Mouse (Mus musculus) kidney, postnatal 25 days (tissue): ENCODE data around the gene 1700016K19Rik.

Source experiments
- DNase-seq, 2 experiments: peaks; one replicate each; pipeline ENCODE4 v3.0.0; 2021; ENCODE audit warnings: mixed read lengths in 2 of 2

The 1700016K19Rik gene

DNA sequence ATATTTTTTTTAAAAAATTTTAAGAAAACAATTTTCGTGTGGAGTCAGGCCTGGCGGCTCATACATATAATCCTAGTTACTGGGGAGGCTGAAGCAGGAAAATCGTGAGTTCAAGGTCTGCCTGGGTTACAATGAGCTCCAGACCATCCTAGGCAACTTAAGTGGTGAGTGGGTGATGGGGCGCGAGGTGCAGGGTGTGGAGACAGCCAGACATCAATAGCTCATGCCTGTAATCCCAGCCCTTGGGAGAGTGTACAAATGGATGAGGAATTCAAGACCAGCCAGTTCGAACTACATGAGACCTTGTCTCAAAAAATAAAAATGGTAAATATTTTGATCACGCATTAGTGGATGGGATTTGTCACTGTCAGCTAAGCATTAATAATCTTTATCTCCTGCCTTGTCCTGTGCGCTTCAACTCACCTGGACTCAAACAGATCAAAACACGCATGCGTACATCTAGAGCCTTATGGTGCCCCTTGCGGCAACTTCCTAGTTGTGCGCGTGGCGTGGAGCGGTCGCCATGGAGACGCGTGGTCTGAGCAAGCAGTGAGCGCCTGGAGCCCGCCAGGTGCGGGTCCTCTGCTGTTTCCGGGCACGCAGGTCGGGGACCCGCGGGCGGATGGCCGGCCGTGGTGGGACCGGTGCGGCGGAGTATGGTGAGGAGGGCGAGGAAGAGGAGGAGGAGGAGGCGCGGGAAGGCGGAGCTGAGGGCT, at the start of gene 1700016K19Rik:
Gene 1700016K19Rik, plus strand, starts transcription at position 473 of the 716 bp plus-strand sequence.
- peak; percentile 88 to 90 for DNase-seq

DNA sequence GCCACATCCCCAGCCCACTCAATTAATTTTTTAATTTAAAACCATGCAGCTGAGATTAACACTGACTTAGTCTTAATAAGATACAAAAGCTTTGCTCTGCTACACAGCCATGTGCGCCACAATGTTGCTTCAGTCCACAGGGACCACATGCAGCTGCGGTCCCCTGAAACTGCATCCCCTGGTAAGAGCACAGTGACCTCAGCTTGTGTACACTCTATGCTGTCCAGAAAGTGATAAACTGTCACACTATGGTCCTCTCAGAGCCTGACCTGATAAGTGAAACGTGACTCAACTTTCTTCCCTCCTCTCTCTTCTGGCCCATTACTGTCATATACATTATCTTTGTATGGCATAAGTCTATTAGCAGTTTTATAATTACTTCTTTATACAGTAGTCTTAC, 49.3 kb upstream of the 1700016K19Rik start:
- DNase-seq = no peak

DNA sequence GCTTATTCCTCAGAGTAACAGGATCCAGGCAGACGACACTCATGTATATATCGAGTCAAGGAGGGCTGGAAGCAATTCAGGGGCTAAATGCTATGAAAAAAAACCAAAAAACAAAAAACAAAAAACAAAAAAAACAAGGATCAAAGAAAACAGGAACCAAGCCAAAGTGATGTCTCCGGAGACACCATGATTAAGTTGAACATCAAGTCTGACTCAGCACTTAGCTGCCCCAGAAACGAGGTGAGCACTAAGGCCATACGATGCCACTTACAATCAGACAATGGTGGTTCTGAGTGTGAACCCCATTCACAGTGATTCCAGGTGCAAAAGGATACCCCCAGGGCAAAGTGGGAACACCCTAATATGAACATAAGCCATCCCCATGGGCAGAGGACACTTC, 47.8 kb upstream of the 1700016K19Rik start:
- DNase-seq = no peak

DNA sequence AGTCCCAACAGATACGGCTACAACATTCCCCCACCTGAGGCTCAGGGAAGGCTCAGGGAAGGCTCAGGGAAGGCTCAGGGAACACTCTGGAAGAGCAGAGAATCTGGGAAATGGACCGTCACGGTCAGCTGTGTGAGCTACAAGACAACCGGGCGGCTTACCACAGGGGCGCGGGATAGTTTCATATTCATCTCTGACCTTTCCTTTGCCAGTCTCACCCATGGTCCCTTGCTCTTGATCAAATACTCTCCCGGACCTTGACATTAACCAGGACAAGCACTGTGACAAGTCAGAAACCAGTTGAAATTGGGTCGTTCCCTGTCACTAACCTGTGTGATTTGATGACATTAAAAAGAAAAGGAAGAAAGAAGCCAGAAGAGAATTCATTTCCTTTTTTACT, 44.8 kb upstream of the 1700016K19Rik start:
- no peak for DNase-seq

DNA sequence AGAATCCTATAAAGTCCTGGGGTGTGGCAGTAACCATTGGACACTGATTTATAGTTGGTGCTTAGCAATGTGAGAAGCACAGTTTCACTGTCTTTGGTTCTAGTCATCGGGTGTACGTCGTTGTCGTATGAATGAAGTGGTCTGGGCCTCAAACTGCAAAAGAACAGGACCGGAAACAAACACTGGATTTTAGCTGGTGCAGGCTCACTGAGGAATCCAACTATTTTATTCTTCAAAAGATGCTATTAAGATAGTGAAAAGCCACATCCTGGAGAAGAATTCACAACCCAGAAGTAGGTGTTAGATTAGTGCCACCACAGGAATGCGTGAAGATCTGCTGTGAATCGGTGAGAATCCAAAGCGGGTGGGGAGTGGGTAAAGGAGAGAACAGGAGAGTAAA, 43.1 kb upstream of the 1700016K19Rik start:
- DNase-seq = no peak

GRCm38 (mm10) chr11:75957124-75957832, 42.4 kb upstream of the 1700016K19Rik start:
- DNase-seq = no peak

- DNase-seq = no peak
Observed at GRCm38 (mm10) chr11:75961782-75962181, 37.9 kb upstream of the 1700016K19Rik start.

GRCm38 (mm10) chr11:75963730-75964475, 35.8 kb upstream of the 1700016K19Rik start:
- no peak for DNase-seq

DNA sequence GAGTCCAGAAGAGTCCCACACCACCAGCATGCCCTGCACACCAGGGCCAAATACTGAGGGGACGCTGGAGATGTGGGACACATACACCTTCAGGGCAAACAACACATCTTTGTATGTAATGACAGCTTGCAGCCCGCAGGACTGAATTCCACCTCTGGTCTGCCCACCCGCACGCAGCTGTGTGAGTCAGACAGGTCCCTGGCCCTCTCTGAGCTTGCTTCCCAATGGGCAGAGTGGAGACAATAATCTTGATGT, 35.3 kb upstream of the 1700016K19Rik start:
- no peak for DNase-seq

GRCm38 (mm10) chr11:75965674-75966400, 33.9 kb upstream of the 1700016K19Rik start:
- no peak for DNase-seq

DNA sequence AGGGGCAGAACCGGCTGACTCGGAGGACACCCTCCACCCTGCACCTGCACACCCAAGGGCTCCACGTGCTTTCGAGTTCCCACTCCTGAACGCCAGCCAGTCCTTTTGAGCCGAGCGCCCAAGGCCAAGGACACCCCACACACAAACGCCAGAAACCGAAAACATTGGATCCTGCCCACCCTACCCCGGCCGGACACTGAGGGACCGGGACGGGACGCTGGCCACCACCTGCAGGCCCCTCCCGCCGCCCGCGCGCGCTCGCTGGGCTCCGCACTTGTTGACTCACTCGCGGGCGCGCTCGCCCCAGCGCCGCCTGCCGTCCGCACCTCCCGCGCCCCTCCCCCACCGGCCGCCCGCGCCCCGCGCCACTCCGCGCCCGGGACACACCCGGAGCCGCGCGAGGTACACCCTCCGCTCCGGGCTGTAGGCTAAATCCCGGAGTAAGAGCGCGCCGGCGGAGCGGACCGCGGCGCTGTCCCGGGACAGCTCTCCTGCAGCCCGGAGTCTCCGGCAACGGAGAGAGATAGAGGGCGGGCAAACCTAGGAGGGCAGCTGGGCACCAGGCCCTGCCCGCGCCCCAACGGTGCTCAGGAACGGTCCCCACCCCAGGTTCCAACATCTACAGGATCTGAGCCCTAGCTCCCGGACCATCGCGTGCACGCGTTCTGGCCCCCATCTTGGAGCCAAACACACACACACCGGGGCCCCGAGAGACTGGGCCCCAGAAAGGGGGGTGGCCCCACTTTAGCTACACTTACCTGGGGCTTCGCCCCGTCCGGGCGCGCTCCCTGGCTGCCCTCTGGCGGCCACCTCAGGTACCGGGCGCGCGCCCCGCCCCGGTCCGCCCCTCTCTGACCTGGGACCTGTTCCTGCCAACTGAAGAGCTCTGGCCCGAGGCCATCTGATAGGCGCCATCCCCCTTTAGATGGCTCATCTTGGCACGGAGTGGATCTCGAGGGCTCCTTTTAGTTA, 33.0 kb upstream of the 1700016K19Rik start:
- DNase-seq = peak; percentile 86 to 93

DNA sequence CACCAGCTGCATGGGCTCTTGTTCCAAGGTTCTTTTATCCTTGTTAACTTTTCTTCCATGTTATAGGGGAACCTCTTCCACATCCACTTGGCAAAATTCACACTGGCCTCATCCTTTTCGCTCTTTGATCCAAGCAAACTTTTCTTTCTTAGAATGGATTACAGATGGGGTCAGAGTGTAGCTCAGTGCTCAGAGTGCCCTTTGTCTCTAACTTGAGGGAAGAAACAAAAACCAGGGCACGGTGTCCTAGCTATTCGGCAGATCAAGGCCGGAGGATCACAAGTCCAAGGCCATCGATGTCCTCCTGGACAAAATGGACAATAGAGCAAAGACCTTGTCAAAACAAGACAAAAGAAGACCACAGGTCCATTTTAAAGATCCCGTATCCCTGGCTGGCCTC, 31.0 kb upstream of the 1700016K19Rik start:
- DNase-seq = no peak

DNA sequence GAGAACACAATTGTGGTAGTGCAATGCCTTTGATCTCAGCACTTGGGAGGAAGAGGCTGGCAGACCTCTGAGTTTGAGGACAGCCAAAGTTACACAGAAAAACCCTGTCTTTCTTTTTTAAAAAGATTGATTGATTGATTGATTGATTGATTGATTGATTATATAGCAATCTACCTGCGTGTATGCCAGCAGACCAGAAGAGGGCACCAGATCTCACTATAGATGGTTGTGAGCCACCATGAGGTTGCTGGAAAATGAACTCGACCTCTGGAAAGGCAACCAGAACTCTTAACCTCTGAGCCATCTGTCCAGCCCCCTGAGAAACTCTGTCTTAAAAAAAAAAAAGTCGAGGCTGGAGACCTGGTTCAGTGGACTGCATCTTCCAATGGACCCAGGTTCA, 29.1 kb upstream of the 1700016K19Rik start:
- DNase-seq = no peak

DNA sequence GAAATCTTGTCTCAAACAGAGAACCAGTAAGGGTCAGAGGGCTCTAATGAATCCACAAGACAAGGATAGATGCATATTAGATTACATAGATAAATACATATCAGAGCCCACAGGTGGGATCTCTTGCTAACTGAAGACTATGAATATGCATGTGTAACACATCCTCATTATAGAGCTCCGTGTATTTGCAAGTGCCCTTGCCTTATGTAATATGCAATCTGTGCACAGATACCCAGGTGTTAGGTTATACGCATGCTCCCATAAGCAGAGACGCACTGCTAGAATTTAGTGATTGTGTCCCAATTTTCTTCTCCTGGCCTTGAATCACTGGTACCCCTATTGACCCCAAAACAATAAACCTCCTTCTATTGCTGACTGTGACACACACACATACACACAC, 27.5 kb upstream of the 1700016K19Rik start:
- no peak for DNase-seq

- DNase-seq = no peak
Observed at GRCm38 (mm10) chr11:75972916-75973567, 26.7 kb upstream of the 1700016K19Rik start.

- peak in 1 of 2 experiments; percentile 28 for DNase-seq
Observed at GRCm38 (mm10) chr11:75973988-75974387, 25.7 kb upstream of the 1700016K19Rik start.

DNA sequence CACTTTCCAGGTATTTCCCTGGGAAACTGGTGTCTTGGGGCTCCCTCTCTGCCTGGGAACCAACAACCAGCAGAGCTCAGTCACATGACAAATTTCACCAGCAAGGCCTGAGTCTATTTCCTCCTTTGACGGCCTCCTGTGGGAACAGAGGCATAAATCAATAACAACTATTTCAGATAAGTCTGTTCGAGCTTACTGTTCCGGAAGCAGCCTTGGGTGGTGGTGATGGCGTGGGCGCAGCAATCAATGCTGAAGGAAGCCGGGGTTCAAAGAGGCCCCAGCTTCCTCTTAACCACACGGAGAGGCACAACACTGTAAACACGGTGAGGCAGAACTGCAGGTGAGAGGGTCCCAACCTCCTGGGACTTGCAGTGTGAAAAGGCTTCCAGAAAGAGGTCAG, 23.0 kb upstream of the 1700016K19Rik start:
- peak; percentile 20 to 66 for DNase-seq

DNA sequence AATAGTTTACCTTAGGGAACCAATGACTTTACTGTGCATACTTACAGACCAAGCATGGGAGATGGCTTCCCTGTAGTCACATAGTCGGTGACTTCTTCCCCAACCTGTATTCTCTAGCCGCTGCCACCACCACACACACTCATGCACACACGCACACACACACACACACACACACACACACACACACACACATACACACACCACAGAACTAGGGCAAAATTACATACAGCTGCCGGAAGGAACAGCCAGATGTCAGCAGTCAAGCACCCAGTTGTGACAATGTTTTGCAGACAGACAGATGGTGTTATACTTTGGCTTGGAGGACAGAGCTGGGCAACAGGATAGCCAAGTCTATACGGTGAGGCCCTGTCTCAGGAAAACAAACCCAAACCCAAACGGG, 21.7 kb upstream of the 1700016K19Rik start:
- DNase-seq = no peak

GRCm38 (mm10) chr11:75980413-75980812, 19.3 kb upstream of the 1700016K19Rik start:
- DNase-seq = no peak

- DNase-seq = no peak
Observed at GRCm38 (mm10) chr11:75983194-75983593, 16.5 kb upstream of the 1700016K19Rik start.

DNA sequence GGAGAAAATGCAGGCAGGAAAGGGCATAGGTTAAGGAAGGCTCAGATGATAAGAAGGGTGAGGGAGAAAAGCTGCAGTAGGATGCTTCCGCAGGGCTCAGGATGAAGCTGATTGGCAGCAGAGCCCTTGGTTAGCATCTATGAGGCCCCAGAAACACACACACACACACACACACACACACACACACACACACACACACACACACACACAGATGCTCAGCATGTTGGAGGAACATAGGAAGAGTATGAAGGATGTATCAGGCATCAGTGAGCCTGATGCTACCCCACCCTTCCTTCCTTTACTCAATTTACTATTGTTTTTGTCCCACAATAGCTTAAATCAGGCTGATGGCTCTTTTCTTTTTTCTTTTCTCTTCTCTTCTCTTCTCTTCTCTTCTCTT, 15.1 kb upstream of the 1700016K19Rik start:
- no peak for DNase-seq
